In genomic region chr4:141725277-141725676, GRCm38 (mm10) we compare ENCODE assay signal across 29 mouse cellular contexts. TPM values are rescaled to one million over a fixed set of nuclear protein-coding genes. Genes with fewer than 3 reads are reported as not detected.
DNase-seq lines count a peak whose midpoint lies in the region; ATAC-seq and TF ChIP-seq lines count a peak whose summit lies in the region.
"Had no signal": no experiment of that assay in that cellular context is flagged by ENCODE, and none has a peak within 500 bp of the region (broad histone marks: within the 10 kb centered on the region; RNA-seq: fewer than 3 reads in every experiment).

No protein-coding gene starts in this region.

- ATAC-seq in kidney, embryonic 16.5 days (ENCODE audit: low FRiP score, low TSS enrichment): no peak
- no peak for ATAC-seq in liver, embryonic 13.5 days (ENCODE audit: low read depth)
- ATAC-seq in stomach, embryonic 14.5 days (ENCODE audit: insufficient number of reproducible peaks, insufficient read depth, low FRiP score, low read depth): no peak
- ATAC-seq: forebrain, embryonic 13.5 days; hindbrain, embryonic 16.5 days; midbrain, embryonic 13.5 days had no signal

- intact Hi-C loops in left cerebral cortex, postnatal 25 days (cut with DNase I): no loop called here

- peaks cover 3% of the 10 kb centered on the region for H3K36me3 ChIP-seq in kidney, embryonic 16.5 days (ENCODE audit: insufficient read depth, low read length)
- H3K36me3 ChIP-seq in liver, embryonic 13.5 days: peaks cover 9% of the 10 kb centered on the region
- H3K36me3 ChIP-seq in stomach, embryonic 14.5 days (ENCODE audit: control insufficient read depth, insufficient read depth, low read length): no peaks in the 10 kb centered on the region; the same call in 1 of the 2 replicates
- H3K36me3 ChIP-seq: limb, embryonic 15.5 days had no signal

- H3K9me3 ChIP-seq in kidney, embryonic 16.5 days (ENCODE audit: low read length): no peaks in the 10 kb centered on the region
- peaks cover 1% of the 10 kb centered on the region; the same call in 1 of the 2 replicates for H3K9me3 ChIP-seq in liver, embryonic 13.5 days (replicated peaks)
- no peaks in the 10 kb centered on the region for H3K9me3 ChIP-seq in stomach, embryonic 14.5 days (ENCODE audit: control insufficient read depth, low read depth, low read length)
- H3K9me3 ChIP-seq: embryonic facial prominence, embryonic 13.5 days; forebrain, embryonic 13.5 days; hindbrain, embryonic 10.5 days; limb, embryonic 15.5 days; megakaryocyte, embryonic 14.5 days; midbrain, embryonic 13.5 days had no signal

- peaks cover 36% of the 10 kb centered on the region for H3K4me1 ChIP-seq in kidney, embryonic 16.5 days (ENCODE audit: insufficient read depth, low read length)
- peaks cover 30% of the 10 kb centered on the region for H3K4me1 ChIP-seq in bone marrow macrophage, adult 2 months (ENCODE audit: control insufficient read depth, insufficient read depth, low read length)
- peaks cover 58% of the 10 kb centered on the region for H3K4me1 ChIP-seq in liver, embryonic 13.5 days (replicated peaks)
- peaks cover 17% of the 10 kb centered on the region for H3K4me1 ChIP-seq in stomach, embryonic 14.5 days (ENCODE audit: control insufficient read depth, insufficient read depth, low read length)

- no peak for DNase-seq in kidney, adult 18-20 months
- no peak for DNase-seq in liver, embryonic 13.5 days
- DNase-seq in frontal cortex, postnatal 36 days (ENCODE audit: low spot score in 2 of 2): no peak
- DNase-seq in left cerebral cortex, postnatal 25 days (ENCODE audit: low spot score in 2 of 2): no peak
- DNase-seq: adrenal gland, postnatal 10 days; cerebellum, adult 2 months; cerebellum, postnatal 25 days; left cerebral cortex, postnatal 4 days; lung, postnatal 14 days; thymus, postnatal 25 days had no signal

- TF ChIP-seq CTCF in bone marrow macrophage, adult 2 months (IDR thresholded peaks at IDR 0.05; ENCODE audit: low read depth, low read length): no peak

- H3K27me3 ChIP-seq in kidney, embryonic 16.5 days (ENCODE audit: insufficient read depth, low read length): no peaks in the 10 kb centered on the region
- peaks cover 2% of the 10 kb centered on the region; the same call in 1 of the 2 replicates for H3K27me3 ChIP-seq in liver, embryonic 13.5 days
- H3K27me3 ChIP-seq in stomach, embryonic 14.5 days (ENCODE audit: control insufficient read depth, insufficient read depth, low read length): no peaks in the 10 kb centered on the region
- H3K27me3 ChIP-seq: limb, embryonic 15.5 days; midbrain, embryonic 13.5 days had no signal

- peak overlapping the region; percentile 54; the same call in 1 of the 2 replicates for H3K27ac ChIP-seq in kidney, embryonic 16.5 days (ENCODE audit: low read length)
- peak overlapping the region; percentile 63 for H3K27ac ChIP-seq in bone marrow macrophage, adult 2 months (ENCODE audit: insufficient read depth, low read depth, low read length)
- H3K27ac ChIP-seq in liver, embryonic 13.5 days: peak overlapping the region; percentile 52; the same call in 1 of the 2 replicates
- 0 out of 2 replicates have a peak overlapping the region, but pooled peaks have one; percentile 21 for H3K27ac ChIP-seq in stomach, embryonic 14.5 days (ENCODE audit: low read length)
- H3K27ac ChIP-seq: embryonic facial prominence, embryonic 13.5 days; forebrain, embryonic 13.5 days; hindbrain, embryonic 10.5 days; left cerebral cortex, adult 2 months; limb, embryonic 15.5 days; midbrain, embryonic 13.5 days had no signal

- 75% methylated on average over 5 of the region's 5 CpGs for WGBS in kidney, embryonic 16.5 days
- WGBS in liver, embryonic 13.5 days (ENCODE audit: insufficient replicate concordance): 72% methylated on average over 5 of the region's 5 CpGs
- 77% methylated on average over 5 of the region's 5 CpGs for WGBS in stomach, embryonic 14.5 days

- no peak for TF ChIP-seq POLR2A in bone marrow macrophage, adult 2 months (IDR thresholded peaks at IDR 0.05; ENCODE audit: borderline replicate concordance, low read depth, low read length)

- no peak overlapping the region for H3K4me2 ChIP-seq in kidney, embryonic 16.5 days (replicated peaks; ENCODE audit: low read depth, low read length)
- no peak overlapping the region for H3K4me2 ChIP-seq in liver, embryonic 13.5 days
- no peak overlapping the region for H3K4me2 ChIP-seq in stomach, embryonic 14.5 days (replicated peaks; ENCODE audit: low read depth, low read length)
- H3K4me2 ChIP-seq: embryonic facial prominence, embryonic 13.5 days; forebrain, embryonic 13.5 days; heart, embryonic 11.5 days; limb, embryonic 15.5 days; midbrain, embryonic 13.5 days had no signal

- H3K4me3 ChIP-seq in kidney, embryonic 16.5 days (ENCODE audit: low read length): no peak overlapping the region
- no peak overlapping the region for H3K4me3 ChIP-seq in bone marrow macrophage, adult 2 months (ENCODE audit: insufficient read depth, low read length)
- H3K4me3 ChIP-seq in liver, embryonic 13.5 days (replicated peaks): no peak overlapping the region
- H3K4me3 ChIP-seq in stomach, embryonic 14.5 days (ENCODE audit: low read depth, low read length): no peak overlapping the region
- H3K4me3 ChIP-seq: embryonic facial prominence, embryonic 13.5 days; forebrain, embryonic 13.5 days; hindbrain, embryonic 10.5 days; left cerebral cortex, adult 2 months; limb, embryonic 15.5 days; midbrain, embryonic 13.5 days had no signal

- no peak overlapping the region for H3K9ac ChIP-seq in kidney, embryonic 16.5 days (replicated peaks; ENCODE audit: low read length)
- no peak overlapping the region for H3K9ac ChIP-seq in liver, embryonic 13.5 days
- no peak overlapping the region for H3K9ac ChIP-seq in stomach, embryonic 14.5 days (replicated peaks; ENCODE audit: low read depth, low read length)
- H3K9ac ChIP-seq: embryonic facial prominence, embryonic 13.5 days; forebrain, embryonic 13.5 days; limb, embryonic 15.5 days; midbrain, embryonic 13.5 days had no signal

RNA-seq across cellular contexts. Expression of gene Ddi2, which starts 2.1 kb away (rescaled TPM):
- 19.1 and 20.9 TPM in 2 replicates for polyA plus RNA-seq in kidney, embryonic 16.5 days (2015; fragmentation: Nextera tagmentation; extraction: Ambion mirVana)
- 69.5 and 74.4 TPM in 2 replicates for polyA plus RNA-seq in bone marrow macrophage, adult 2 months (2012; ENCODE audit: insufficient read depth, insufficient read length, missing spikeins)
- 15.0 and 19.1 TPM in 2 replicates for polyA plus RNA-seq in liver, embryonic 13.5 days (2015; fragmentation: Nextera tagmentation; extraction: Ambion mirVana)
- 18.8 and 19.6 TPM in 2 replicates for polyA plus RNA-seq in stomach, embryonic 14.5 days (2014; fragmentation: Nextera tagmentation; extraction: Ambion mirVana)
- 10 to 100 TPM; 39.8 to 41.1 TPM for total RNA-seq in left cerebral cortex, postnatal 25 days (2021)

RNA-seq across cellular contexts. Expression of gene Agmat, which starts 21.2 kb away (rescaled TPM):
- 1.7 and 2.0 TPM in 2 replicates for polyA plus RNA-seq in kidney, embryonic 16.5 days (2015; fragmentation: Nextera tagmentation; extraction: Ambion mirVana)
- not detected in 2 replicates for polyA plus RNA-seq in bone marrow macrophage, adult 2 months (2012; ENCODE audit: insufficient read depth, insufficient read length, missing spikeins)
- polyA plus RNA-seq in liver, embryonic 13.5 days (2015; fragmentation: Nextera tagmentation; extraction: Ambion mirVana): 18.4 and 18.5 TPM in 2 replicates
- not detected in 2 replicates for polyA plus RNA-seq in stomach, embryonic 14.5 days (2014; fragmentation: Nextera tagmentation; extraction: Ambion mirVana)
- total RNA-seq in left cerebral cortex, postnatal 25 days (2021): under 1 TPM; 0.60 to 0.94 TPM
- total RNA-seq: gastrocnemius, adult 8-10 months; granulocyte monocyte progenitor cell, adult 5-6 weeks; layer of hippocampus, postnatal 10 days; left cerebral cortex, postnatal 4 days; monocyte, adult 5-6 weeks; neutrophil, adult 5-6 weeks had no signal
- polyA plus RNA-seq: C2C12; embryonic facial prominence, embryonic 13.5 days; forebrain, embryonic 13.5 days; hindbrain, embryonic 10.5 days; limb, embryonic 15.5 days; midbrain, embryonic 13.5 days had no signal

RNA-seq across cellular contexts. Expression of gene Rsc1a1, which starts 39.9 kb away (rescaled TPM):
- 0.62 TPM in 1 of 2 replicates, not detected in the other for polyA plus RNA-seq in kidney, embryonic 16.5 days (2015; fragmentation: Nextera tagmentation; extraction: Ambion mirVana)
- 5.6 TPM in 1 of 2 replicates, not detected in the other for polyA plus RNA-seq in bone marrow macrophage, adult 2 months (2012; ENCODE audit: insufficient read depth, insufficient read length, missing spikeins)
- 0.46 TPM in 1 of 2 replicates, not detected in the other for polyA plus RNA-seq in liver, embryonic 13.5 days (2015; fragmentation: Nextera tagmentation; extraction: Ambion mirVana)
- 0.51 TPM in 1 of 2 replicates, not detected in the other for polyA plus RNA-seq in stomach, embryonic 14.5 days (2014; fragmentation: Nextera tagmentation; extraction: Ambion mirVana)
- 1 to 10 TPM in 1 of 2 experiments, under 1 TPM in 1; 0.30 to 2.4 TPM for total RNA-seq in left cerebral cortex, postnatal 25 days (2021)
- total RNA-seq: monocyte, adult 5-6 weeks had no signal
- polyA plus RNA-seq: embryonic facial prominence, embryonic 13.5 days; heart, postnatal 0 days; hindbrain, embryonic 16.5 days; midbrain, embryonic 13.5 days had no signal
